Mouse (Mus musculus): ENCODE measurements around the gene Primpol. TPM values are rescaled to one million over a fixed set of nuclear protein-coding genes. Genes with fewer than 3 reads are reported as not detected.

The Primpol gene
- polyA plus RNA-seq, 1 experiment, result 1.8 TPM

DNA sequence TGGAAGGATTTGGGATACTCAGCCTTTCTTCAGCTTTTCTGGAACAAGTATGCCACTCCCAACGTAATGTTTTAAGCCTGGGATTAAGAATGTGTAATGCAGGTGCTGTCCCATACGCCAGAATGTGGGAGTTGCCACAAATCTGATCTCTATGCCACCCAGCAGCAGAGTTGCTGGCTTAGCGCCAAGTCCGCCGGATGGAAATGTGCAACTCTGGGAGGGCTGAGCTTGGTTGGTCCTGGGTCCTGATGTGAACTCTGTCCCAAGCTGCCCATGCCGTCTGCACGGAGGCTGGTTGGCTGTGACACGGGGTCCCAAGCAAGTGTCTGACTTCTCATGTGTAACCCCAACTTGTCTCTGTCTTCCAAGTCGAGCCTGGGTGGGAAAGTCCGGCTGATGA is 90.2 kb downstream of the Primpol start:
- TF ChIP-seq CTCF (IDR thresholded peaks at IDR 0.05; ENCODE audit: insufficient read depth, low read length) (no peak), POLR2A (IDR thresholded peaks at IDR 0.05; ENCODE audit: borderline replicate concordance, extremely low read depth, low read depth, low read length) (no peak)
- no peak for DNase-seq
- Histone ChIP-seq H3K4me1 (ENCODE audit: control insufficient read depth, insufficient read depth, low read length) (no peaks in the 10 kb centered on the region), H3K4me3 (replicated peaks; ENCODE audit: extremely low read depth, low read depth, low read length) (no peak overlapping the region)
- WGBS, result 60% methylated on average over 10 of the region's 10 CpGs

DNA sequence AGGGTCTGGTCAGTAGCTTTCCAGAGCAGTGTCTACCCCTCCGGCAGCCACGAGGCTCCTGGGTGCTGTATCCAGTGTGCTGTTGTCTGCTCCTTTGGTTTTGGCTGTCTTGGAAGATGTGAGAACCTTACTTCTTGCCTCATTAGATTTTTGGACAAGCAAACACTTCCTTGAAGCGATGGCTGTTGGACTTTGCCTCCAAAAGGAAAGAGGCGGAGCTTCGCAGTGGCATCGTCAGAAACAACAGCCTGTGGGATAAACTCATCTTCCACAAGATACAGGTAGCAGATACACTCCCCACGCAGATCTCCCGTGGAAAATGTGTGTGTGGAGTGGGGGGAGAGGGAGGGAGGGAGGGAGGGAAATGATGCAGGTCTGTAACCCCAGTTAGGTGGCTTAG is 90.9 kb downstream of the Primpol start:
- no peak overlapping the region for H3K4me3 ChIP-seq (replicated peaks; ENCODE audit: extremely low read depth, low read depth, low read length)
- no peak for DNase-seq
- 87% methylated on average over 8 of the region's 8 CpGs for WGBS

More for the DNA sequence above, 90.9 kb downstream of the Primpol start:
- TF ChIP-seq CTCF (IDR thresholded peaks at IDR 0.05; ENCODE audit: insufficient read depth, low read length) (no peak), POLR2A (IDR thresholded peaks at IDR 0.05; ENCODE audit: borderline replicate concordance, extremely low read depth, low read depth, low read length) (no peak)
- H3K4me1 ChIP-seq (ENCODE audit: control insufficient read depth, insufficient read depth, low read length), result no peaks in the 10 kb centered on the region

Other genes starting within 250 kb of the Primpol start
- gene Acsl1, start 146.2 kb downstream of the Primpol start, polyA plus RNA-seq (2012; rRNA removed), result 31.1 and 39.1 TPM in 2 replicates
- gene Cenpu, start 65.2 kb downstream of the Primpol start, polyA plus RNA-seq (2012; rRNA removed), result 0.84 and 1.3 TPM in 2 replicates
- 2.6 and 5.4 TPM in 2 replicates for gene Casp3, start 79 bp upstream of the Primpol start, polyA plus RNA-seq (2012; rRNA removed)
- 20.5 and 24.6 TPM in 2 replicates for gene Irf2, start 122.5 kb upstream of the Primpol start, polyA plus RNA-seq (2012; rRNA removed)

All from lung, adult 2 months (tissue).